Mouse (Mus musculus) cortical plate, adult 2 months (tissue): Measurements from ENCODE around the gene Maged1.
"Not testable (repeated sequence)": the region's sequence is repeated elsewhere in the genome, so short reads cannot be mapped to it uniquely, and the experiment has no call there.

Experiments used
- CTCF ChIP-seq: fragments of 200-500 bp; IDR thresholded peaks from 2 replicates; pipeline ENCODE4 v1.5.1; 2011; ENCODE audit warnings: mild to moderate bottlenecking, control low read depth, low read length; ENCODE audit not compliant: insufficient read depth; ENCODE audit errors: extremely low read depth
- POLR2A ChIP-seq: fragments of 200-500 bp; IDR thresholded peaks from 2 replicates; pipeline ENCODE4 v1.6.1; 2011; ENCODE audit warnings: mild to moderate bottlenecking, low read length, control low read depth; ENCODE audit not compliant: insufficient read depth; ENCODE audit errors: extremely low read depth

DNA sequence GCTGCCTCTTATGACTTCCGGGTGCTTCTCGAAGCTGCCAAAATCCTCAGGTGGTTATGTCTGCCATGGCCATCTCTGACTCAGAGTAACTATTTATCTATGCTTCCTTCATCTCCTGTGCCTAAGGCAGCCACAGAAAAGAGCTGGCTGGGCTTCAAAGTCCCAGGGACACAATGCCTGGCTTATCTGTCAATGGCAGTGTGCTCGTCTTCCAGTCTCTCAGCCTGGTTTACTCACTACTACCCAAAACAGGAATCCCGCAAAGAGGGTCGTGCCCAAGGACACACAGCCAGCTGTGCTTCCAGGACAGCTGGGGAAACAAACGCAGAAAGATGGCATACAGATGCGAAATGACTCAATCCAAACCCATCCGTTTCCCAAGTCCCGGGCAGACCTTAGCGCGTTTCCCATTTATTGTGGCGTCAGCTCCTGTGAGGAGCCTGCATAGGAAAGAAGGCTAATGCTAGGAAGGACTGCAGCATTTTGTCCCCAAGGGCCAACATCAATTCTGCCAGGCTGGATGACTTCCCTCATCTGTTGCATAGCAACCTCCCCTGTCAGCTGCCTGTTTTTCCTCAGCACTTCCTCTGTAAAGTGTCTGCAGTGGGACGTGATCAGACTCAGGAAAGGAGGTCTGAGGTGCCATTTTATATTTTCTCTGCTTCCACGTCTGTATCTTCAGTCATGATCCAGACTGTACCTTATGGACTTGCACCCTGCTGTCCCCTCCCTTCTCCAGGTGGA is 34.1 kb downstream of the Maged1 start:
- not testable (repeated sequence) for TF ChIP-seq POLR2A, CTCF
